Mouse (Mus musculus) erythroblast, embryonic 14.5 days (primary cell): ENCODE results near the gene 5430427O19Rik. TPM values are rescaled to one million over a fixed set of nuclear protein-coding genes. Genes with fewer than 3 reads are reported as not detected.

ENCODE experiments used
- H3K27me3 ChIP-seq: 2 replicates; pipeline ENCODE4 v1.6.1; 2012; ENCODE audit warnings: inconsistent platforms; ENCODE audit not compliant: control insufficient read depth
- H3K36me3 ChIP-seq: 2 replicates; pipeline ENCODE4 v1.6.1; 2012; ENCODE audit warnings: mild to moderate bottlenecking, inconsistent platforms; ENCODE audit not compliant: control insufficient read depth
- H3K4me1 ChIP-seq: 2 replicates; pipeline ENCODE4 v1.6.1; 2012; ENCODE audit warnings: inconsistent platforms; ENCODE audit not compliant: control insufficient read depth
- H3K4me3 ChIP-seq: replicated peaks from 2 replicates; pipeline ENCODE3; 2012; ENCODE audit warnings: moderate library complexity, mild to moderate bottlenecking, inconsistent platforms
- H3K9me3 ChIP-seq: 2 replicates; pipeline ENCODE4 v1.6.1; 2012; ENCODE audit warnings: low read length, inconsistent platforms, mixed read lengths; ENCODE audit not compliant: control insufficient read depth
- GATA1 ChIP-seq: IDR thresholded peaks from 2 replicates; pipeline ENCODE4 v1.6.1; 2012; ENCODE audit warnings: low read length, inconsistent platforms, mixed read lengths
- TAL1 ChIP-seq: IDR thresholded peaks from 3 replicates; pipeline ENCODE4 v1.6.1; 2012; ENCODE audit warnings: low read length, inconsistent platforms, mixed read lengths
- polyA plus RNA-seq: library from polyadenylated mRNA; stranded (reverse); fragments of >175 nt; gene quantifications from 2 replicates; pipeline ENCODE4 v1.2.3, GENCODE M21; 2012

5430427O19Rik gene
- polyA plus RNA-seq, 1 experiment = not detected

- Histone ChIP-seq H3K27me3 (no peaks in the 10 kb centered on the region), H3K36me3 (no peaks in the 10 kb centered on the region), H3K4me3 (no peak overlapping the region), H3K4me1 (no peaks in the 10 kb centered on the region), H3K9me3 (no peaks in the 10 kb centered on the region)
- TF ChIP-seq GATA1 (no peak), TAL1 (no peak)
These were observed 5.8 kb downstream of the 5430427O19Rik start for GRCm38 (mm10) chrX:85875951-85876350.

GRCm38 (mm10) chrX:85877747-85878146 lies 7.6 kb downstream of the 5430427O19Rik start:
- TF ChIP-seq TAL1 = no peak
- H3K4me1 ChIP-seq = no peaks in the 10 kb centered on the region
- no peak overlapping the region for H3K4me3 ChIP-seq
- H3K9me3 ChIP-seq = no peaks in the 10 kb centered on the region
- H3K36me3 ChIP-seq = no peaks in the 10 kb centered on the region
- H3K27me3 ChIP-seq = no peaks in the 10 kb centered on the region

- Histone ChIP-seq H3K4me3 (no peak overlapping the region), H3K36me3 (no peaks in the 10 kb centered on the region), H3K9me3 (no peaks in the 10 kb centered on the region), H3K27me3 (no peaks in the 10 kb centered on the region), H3K4me1 (no peaks in the 10 kb centered on the region)
- no peak for TF ChIP-seq GATA1
- no peak for TF ChIP-seq TAL1
These were observed 8.1 kb downstream of the 5430427O19Rik start for GRCm38 (mm10) chrX:85878293-85878692.

GRCm38 (mm10) chrX:85879198-85879977 lies 9.2 kb downstream of the 5430427O19Rik start:
- H3K27me3 ChIP-seq = no peaks in the 10 kb centered on the region
- H3K36me3 ChIP-seq = no peaks in the 10 kb centered on the region
- TF ChIP-seq TAL1 (no peak), GATA1 (no peak)
- H3K4me3 ChIP-seq = no peak overlapping the region
- H3K4me1 ChIP-seq = no peaks in the 10 kb centered on the region
- no peaks in the 10 kb centered on the region for H3K9me3 ChIP-seq

GRCm38 (mm10) chrX:85886651-85887050 lies 16.5 kb downstream of the 5430427O19Rik start:
- Histone ChIP-seq H3K9me3 (no peaks in the 10 kb centered on the region), H3K36me3 (no peaks in the 10 kb centered on the region), H3K4me1 (no peaks in the 10 kb centered on the region), H3K4me3 (no peak overlapping the region), H3K27me3 (no peaks in the 10 kb centered on the region)
- TF ChIP-seq TAL1 = no peak
- TF ChIP-seq GATA1 = no peak

GRCm38 (mm10) chrX:85901195-85901594 lies 31.0 kb downstream of the 5430427O19Rik start:
- TF ChIP-seq GATA1 (no peak), TAL1 (no peak)

GRCm38 (mm10) chrX:85919034-85919433 lies 48.9 kb downstream of the 5430427O19Rik start:
- TF ChIP-seq TAL1 = no peak
- TF ChIP-seq GATA1 = no peak
- H3K36me3 ChIP-seq = no peaks in the 10 kb centered on the region
- no peaks in the 10 kb centered on the region for H3K27me3 ChIP-seq
- no peaks in the 10 kb centered on the region for H3K4me1 ChIP-seq
- no peak overlapping the region for H3K4me3 ChIP-seq
- no peaks in the 10 kb centered on the region for H3K9me3 ChIP-seq

More at GRCm38 (mm10) chrX:85901195-85901594, 31.0 kb downstream of the 5430427O19Rik start:
- no peaks in the 10 kb centered on the region for H3K36me3 ChIP-seq
- H3K9me3 ChIP-seq = no peaks in the 10 kb centered on the region
- H3K27me3 ChIP-seq = no peaks in the 10 kb centered on the region
- H3K4me3 ChIP-seq = no peak overlapping the region
- H3K4me1 ChIP-seq = no peaks in the 10 kb centered on the region

- Histone ChIP-seq H3K27me3 (no peaks in the 10 kb centered on the region), H3K36me3 (no peaks in the 10 kb centered on the region), H3K9me3 (no peaks in the 10 kb centered on the region), H3K4me1 (no peaks in the 10 kb centered on the region), H3K4me3 (no peak overlapping the region)
- TF ChIP-seq TAL1 (no peak), GATA1 (no peak)
These were observed 62.8 kb downstream of the 5430427O19Rik start for GRCm38 (mm10) chrX:85932991-85933390.

Other genes starting within 250 kb of the 5430427O19Rik start
- 0.02 TPM in 1 of 2 replicates, not detected in the other for gene Gk, start 93.5 kb upstream of the 5430427O19Rik start, polyA plus RNA-seq
- not detected in 2 replicates for gene Samt3, start 173.8 kb downstream of the 5430427O19Rik start, polyA plus RNA-seq